Mouse (Mus musculus) c-Kit-negative CD71-positive TER-119-positive erythroid progenitor cells, embryonic 14.5 days (primary cell): ENCODE results near the gene Slc13a4.
A peak's percentile ranks its signal among the peaks of the same experiment; 100 is the strongest.

Experiments
- DNase-seq: peaks from one replicate; pipeline ENCODE4 v3.0.0-alpha.2; 2013; ENCODE audit warnings: low read depth, low spot score

Slc13a4 gene

DNA sequence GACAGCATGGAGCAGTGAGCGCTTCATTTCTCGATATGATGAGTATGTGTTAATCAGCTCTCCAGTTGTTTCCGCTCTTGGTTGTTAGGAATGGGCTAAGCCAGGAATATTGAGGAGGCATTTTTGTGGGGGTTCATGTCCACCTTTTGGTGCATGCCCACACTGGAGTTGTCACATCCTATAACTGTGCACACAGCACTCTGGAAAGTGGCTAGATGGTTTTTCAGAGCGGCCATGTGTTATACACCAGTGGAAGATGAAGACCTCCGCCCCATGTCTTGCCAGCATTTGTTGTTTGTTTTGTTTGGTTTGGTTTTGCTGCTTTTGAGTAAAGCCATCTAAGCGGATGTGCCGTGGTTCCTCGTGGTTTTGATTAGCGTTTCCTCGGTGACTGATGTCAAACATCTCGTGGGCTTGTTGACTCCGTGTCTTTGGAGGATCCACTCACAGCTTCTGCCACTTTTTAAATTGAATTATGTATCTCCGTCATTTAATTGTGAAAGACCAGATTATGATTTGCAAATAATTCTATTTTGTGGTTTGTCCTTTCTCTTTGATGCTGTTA, 50.2 kb downstream of the Slc13a4 start:
- no peak for DNase-seq

DNA sequence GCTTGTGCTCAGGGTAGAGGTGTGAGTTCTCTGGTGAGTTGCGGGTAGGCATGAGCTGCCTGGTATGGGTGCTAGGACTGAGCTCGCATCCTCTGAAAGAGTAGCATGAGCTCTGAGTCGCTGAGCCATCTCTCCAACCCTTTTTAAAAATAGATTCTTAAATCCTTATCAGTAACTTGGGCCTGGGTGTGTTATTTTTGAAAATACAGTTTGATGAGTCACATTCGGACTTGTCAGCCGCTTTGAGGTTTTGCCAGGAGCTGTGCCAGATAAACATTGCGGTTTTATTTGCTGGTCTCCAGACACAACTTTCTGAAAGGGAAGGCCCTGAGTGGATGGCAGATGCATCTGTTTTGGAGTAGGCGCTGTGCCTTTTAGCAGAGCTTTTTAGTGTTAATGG, 51.2 kb downstream of the Slc13a4 start:
- peak; percentile 75 for DNase-seq

DNA sequence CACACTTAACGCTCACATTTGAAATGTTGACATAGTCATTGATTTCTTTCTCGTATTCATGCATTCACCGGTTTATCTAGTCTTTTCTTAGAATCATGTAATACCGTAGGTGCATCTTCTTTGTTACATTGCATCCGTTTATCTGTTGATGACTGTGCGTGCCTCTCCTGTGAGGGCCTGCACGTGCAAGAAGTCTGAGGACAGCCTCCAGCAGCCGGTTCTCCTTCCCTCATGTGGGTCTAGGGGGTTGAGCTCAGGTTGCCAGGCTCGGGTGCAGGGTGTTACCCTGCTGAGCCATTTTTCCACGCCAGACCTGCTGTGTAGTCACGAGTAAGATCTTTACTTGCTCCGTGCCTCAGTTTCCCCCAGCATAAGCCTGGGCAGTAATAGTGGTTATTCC, 52.9 kb downstream of the Slc13a4 start:
- DNase-seq = no peak

DNA sequence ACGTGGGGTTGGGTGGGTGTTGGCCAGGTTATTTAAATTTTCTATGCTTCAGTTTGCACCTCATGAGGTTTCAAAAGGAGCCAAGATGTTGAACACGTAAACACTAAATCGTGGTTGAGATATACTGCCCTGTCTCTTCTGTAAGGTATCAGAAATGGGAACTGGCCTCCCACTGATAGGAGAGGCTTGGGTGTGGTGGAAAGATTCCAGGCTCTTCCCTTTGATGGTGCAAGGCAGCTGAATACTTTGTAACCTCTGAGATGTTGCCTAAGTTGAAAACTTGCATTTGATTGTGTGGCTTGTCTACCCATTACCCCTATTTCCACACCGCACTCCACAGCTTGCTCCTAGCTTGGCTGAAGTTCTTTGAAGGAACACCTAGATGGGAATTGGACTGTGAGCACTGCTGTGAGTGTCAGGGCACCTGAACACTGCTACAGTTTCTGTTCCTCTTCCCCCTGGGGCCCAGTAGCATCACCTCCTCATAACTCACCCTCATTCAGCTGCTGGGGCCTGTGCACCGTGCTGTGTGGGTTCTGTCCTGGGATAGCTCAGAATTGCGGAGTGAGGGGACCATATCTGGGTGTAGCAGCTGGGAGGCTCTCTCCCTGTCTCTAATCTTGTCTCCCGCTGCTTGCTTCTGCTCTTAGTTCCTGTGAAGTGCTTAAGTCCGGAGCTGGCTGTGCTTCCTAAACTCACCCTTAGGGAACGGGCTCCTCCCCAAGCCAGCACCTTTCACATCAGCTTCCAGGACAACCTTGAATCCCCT, 53.6 kb downstream of the Slc13a4 start:
- DNase-seq = peak; percentile 70

DNA sequence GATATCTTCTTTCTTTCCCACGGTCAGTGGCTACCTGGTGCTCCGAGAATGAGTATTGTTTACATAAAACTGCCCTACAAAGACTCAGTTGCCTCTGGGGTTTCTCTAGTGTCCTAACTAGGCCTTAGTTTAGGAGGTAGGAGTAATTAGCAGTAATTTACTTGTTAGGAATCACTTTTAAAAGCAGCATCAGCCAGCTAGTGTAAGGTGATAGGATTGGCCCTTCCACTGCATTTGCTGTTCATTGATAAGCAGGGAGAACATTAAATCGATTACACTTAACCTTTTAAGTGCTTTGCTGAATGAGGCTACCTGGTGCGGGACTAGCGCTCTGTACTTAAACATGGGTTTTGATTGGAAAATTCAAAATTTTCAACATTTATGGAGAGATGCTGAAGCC, 54.5 kb downstream of the Slc13a4 start:
- DNase-seq = peak; percentile 52

DNA sequence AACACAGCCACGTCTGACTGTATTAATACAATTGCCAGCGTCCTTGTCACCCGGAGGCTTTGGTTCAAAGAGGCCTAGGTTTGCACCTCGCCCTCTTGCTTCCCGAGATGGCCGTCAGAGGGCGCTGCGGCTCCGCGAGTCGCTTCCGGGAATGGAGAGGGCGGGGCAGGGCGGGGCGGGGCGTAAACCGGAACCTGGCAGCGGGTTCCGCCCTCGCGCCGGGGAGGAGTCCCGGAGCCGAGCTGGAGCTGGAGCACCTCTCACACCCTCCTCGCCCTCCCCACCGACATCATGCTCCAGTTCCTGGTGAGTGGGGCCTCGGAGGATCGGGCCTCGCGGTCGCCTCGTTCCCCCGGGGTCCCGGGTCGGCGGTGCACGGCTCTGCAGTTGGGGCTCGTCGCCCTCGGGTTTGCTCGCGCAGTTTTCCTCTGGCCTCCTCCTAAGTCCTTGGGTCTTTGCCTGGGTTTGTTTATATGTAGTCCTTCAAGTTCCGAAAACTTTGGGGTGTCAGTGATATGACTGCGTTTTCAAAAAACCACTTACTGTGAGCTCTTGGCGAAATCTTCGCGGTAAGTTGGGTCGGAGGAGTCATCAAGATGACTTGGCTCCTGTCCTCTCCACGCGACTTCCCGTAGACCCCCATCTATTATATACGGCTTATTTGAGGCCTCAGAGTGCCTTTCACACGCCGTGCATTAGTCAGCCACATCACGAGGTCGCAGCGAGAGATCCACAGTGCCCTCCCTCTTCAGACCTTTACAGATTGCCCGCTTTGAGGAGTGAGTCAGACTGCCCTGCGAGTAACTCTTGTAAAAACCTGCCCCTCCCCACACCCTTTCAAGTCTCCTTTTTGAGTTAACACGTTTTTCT, 55.2 kb downstream of the Slc13a4 start:
- DNase-seq = peak; percentile 88

DNA sequence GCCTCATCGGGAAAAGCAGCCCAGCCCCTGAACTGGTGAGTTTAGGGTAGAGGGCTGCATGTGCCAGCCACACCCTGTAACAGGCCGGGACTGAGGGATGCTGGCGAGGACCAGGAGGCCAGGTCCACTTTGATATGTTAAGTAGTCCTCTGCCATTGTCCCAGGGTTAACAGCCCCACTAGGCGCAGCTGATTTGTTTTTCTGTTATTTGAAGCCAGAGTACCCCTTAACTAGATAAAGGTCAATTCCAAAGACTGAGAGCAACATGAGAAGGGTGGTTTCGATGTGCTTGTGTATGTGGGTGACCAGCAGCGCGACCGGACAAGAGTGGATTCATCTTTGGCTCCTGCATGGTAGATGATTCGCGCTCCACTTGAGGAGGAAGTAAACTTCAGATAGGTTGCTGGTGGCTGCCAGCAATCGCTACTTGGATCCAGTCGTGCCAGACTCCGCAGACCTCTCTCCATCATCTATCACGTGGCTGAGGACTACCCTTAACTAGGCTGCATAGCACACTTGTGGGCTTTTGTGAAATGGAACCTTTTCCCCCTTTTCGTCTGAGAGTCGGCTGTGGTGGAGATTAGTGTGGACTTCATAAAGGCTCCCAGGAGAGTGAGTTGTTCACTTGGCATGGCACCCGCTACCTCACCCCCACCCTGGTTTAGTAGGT, 56.0 kb downstream of the Slc13a4 start:
- no peak for DNase-seq

DNA sequence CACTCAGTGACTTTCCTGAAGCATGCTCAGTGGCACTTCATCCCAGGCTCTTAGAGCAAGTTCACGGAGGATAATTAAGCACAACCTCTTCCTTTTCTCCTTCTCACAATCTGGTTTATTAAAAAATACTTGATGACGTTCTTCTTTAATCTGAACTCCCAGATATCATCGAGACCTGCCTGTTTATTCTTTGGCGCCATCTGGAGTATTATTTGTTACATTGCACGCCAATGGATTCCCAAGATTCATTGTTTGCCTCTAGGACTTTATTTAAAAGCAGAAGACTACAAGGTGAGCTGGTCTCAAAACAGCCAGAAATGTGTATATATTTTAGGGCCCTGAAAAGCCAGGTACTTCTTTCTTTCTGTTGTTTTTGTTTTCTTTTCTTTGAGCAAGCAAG, 62.8 kb downstream of the Slc13a4 start:
- no peak for DNase-seq

DNA sequence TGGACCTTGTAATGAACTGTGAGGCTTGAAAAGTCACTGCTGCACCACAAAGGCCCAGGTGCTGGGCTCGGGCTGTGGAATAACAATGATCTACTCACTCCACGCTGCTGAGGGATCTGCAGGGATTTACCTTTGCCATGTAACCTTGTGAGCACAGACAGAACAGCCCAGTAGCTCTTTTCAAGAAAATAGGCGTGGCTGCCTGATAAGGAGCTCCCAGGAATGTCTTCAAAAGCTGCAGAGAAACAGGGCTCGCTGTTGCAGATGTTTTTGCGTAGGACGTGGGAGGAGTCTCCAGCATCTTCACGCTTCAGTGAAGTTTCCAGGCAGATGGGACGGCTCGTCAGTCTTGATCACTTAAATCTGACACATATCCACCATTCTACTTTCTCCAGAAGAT, 63.9 kb downstream of the Slc13a4 start:
- DNase-seq = no peak

DNA sequence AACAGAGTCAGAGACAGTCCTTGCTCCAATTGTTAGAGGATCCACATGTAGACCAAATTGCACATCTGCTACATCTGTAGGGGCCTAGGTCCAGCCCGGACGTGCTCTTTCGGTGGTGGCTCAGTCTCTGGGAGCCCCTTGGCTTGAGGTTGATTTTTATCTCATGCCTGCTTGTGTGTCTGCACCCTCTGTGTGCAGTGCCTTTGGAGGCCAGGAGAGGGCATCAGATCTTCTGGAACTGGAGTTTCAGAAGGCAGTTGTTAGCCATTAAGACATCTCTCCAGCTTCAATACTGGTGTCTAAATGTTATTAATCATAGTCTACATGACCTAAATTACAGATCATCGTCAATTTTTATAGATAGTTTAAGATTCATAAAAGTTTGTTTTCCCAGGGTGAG, 64.7 kb downstream of the Slc13a4 start:
- DNase-seq = no peak

DNA sequence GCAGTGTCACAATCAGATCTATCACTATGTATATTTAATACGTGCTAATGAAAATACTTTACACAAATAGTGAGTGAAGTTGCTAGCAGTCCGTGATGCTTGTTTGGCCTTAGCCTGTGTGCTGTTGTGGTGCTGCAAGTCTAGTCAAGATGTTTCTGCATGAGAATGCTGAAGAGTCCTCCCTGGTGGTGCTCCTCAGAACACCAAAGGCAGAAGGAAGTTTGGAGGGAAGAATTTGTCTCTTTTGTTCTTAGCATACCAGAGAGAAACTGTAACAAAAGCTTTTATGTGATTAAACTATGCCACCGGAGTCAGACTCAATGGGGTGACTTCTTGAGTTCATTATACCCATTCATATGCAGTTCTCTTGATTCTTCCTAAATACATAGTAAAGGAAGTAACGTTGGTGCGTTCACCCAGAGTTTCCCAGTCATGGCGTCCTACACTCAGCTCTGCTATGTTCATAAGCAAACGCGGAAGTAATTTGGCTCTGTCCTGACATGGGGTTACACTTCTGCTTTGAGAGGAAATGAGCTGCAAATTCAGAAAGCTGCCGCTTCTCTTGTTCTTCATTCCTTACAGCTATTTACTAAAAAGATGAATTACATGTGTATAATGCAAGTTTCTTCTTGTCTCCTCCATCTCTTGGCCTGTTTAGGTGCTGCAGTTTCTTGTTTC, 71.7 kb downstream of the Slc13a4 start:
- no peak for DNase-seq

DNA sequence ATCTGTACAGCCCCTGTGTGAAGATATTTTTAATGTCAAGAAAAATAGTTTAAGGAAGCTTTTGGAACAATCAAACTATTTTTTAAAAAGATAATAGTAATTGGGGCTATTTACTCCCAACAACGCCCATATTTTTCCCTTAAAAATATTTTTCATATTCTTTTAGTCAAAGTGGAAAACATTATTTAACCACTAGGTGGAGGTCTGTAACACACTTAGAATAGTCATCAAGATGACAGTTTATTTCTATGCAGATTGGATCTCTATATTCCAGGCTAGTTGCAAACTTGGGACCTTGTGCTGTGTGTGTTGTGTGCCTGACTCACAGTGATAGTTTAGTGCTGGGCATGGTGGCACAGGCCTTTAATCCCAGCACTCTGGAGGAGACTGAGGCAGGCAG, 78.5 kb downstream of the Slc13a4 start:
- DNase-seq = no peak

DNA sequence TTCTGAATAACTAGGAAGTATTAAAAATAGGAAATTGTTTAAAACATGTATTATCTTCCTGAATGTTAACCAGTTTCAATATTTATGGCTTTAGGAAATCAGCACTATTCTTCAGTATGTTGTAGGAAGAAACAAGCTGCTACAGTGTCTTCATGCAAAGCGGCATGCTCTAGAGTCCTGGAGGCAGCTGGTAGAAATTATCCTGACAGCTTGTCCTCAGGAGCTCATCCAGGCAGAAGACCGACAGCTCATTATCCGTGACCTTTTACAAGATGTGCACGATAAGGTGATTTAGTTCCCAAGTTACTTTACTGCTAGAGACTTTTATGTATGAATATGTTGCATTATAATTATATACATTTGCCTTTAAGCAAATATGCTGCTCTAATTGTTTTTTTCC, 82.2 kb downstream of the Slc13a4 start:
- no peak for DNase-seq
